Mouse (Mus musculus): Measurements from ENCODE around the gene Wdr5b. TPM values are rescaled to one million over a fixed set of nuclear protein-coding genes. Genes with fewer than 3 reads are reported as not detected.
"Not testable (repeated sequence)": the region's sequence is repeated elsewhere in the genome, so short reads cannot be mapped to it uniquely, and the experiment has no call there.

Wdr5b gene
- polyA plus RNA-seq, 1 experiment from 2014 or later = 9.9 TPM

DNA sequence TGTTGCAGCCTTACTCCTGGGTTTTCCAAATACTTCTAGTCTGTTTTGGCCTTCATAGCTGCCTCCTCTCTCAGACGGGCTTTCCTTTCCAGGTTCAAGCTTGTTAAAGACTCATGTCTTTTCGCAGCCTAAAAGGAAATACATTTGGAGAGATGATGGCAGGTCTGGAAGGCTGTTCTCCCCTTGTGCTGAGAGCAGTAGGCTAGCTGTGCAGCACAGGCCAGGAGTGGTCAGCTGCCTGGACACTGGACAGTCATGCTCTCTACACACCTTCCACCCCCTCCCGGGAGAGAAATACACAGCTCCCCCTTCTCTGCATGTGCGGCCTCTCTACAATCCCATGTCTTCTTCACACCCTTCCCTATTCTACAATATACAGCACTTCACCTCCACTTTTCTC lies 3.0 kb downstream of the Wdr5b start:
- Histone ChIP-seq H3K9ac (ENCODE audit: low read length) (no peak overlapping the region), H3K36me3 (ENCODE audit: control insufficient read depth, insufficient read depth, low read length) (peaks cover 32% of the 10 kb centered on the region), H3K4me1 (replicated peaks; ENCODE audit: control insufficient read depth, insufficient read depth, low read length) (peaks cover 8% of the 10 kb centered on the region), H3K4me2 (ENCODE audit: low read depth, low read length) (no peak overlapping the region), H3K9me3 (ENCODE audit: control insufficient read depth, low read length) (no peaks in the 10 kb centered on the region), H3K27ac (ENCODE audit: low read length) (no peak overlapping the region), H3K27me3 (ENCODE audit: control insufficient read depth, insufficient read depth, low read depth, low read length) (no peaks in the 10 kb centered on the region), H3K4me3 (ENCODE audit: low read length) (no peak overlapping the region)
- WGBS = 82% methylated on average over 4 of the region's 4 CpGs
- ATAC-seq (ENCODE audit: low read depth) = no peak

DNA sequence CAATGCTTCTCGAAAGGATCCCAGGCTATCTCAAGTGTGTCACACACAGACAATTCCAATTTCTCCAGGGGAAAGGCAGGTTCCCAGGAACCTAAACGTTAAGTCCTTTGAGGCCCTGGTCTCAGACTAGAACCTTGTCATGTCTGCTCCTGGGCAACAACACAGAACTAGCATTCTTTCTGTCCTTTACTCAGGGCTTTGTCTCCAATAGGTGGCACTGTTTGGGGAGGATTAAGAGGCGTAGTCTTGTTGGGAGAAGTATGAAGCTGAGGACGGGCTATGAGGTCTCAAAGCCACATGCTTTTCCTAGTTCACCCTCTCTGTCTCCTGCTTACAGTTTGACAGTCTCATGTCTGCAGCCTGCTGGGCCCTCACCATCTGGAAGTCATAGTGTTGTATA lies 6.5 kb downstream of the Wdr5b start:
- no peak overlapping the region for H3K27ac ChIP-seq (ENCODE audit: low read length)
- H3K4me2 ChIP-seq (ENCODE audit: low read depth, low read length) = no peak overlapping the region
- peaks cover 48% of the 10 kb centered on the region for H3K36me3 ChIP-seq (ENCODE audit: control insufficient read depth, insufficient read depth, low read length)
- H3K27me3 ChIP-seq (ENCODE audit: control insufficient read depth, insufficient read depth, low read depth, low read length) = no peaks in the 10 kb centered on the region
- 85% methylated on average over 4 of the region's 4 CpGs for WGBS
- no peak for ATAC-seq (ENCODE audit: low read depth)
- H3K9me3 ChIP-seq (ENCODE audit: control insufficient read depth, low read length) = no peaks in the 10 kb centered on the region
- H3K4me3 ChIP-seq (ENCODE audit: low read length) = no peak overlapping the region
- H3K4me1 ChIP-seq (replicated peaks; ENCODE audit: control insufficient read depth, insufficient read depth, low read length) = peaks cover 1% of the 10 kb centered on the region; the same call in 1 of the 2 replicates
- H3K9ac ChIP-seq (ENCODE audit: low read length) = no peak overlapping the region

DNA sequence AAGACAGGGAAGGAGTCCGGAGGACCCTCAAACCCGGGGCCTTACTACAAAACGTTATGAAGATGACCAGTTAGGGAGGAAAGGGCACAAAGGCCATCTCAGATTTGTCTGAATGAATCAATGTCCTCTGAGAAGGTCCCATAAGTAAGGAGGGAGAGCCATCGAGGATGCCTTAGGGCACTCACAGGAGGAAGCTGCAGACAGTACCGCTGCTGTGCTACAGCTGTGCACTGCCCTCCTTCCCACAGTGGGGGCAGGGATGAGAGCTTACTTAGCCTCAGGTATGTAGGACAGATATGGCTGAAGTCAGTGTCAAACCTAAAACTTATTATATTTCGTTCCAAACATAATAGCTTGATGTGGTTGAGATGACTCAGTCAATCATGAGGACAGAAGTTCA lies 10.5 kb downstream of the Wdr5b start:
- no peak overlapping the region for H3K9ac ChIP-seq (ENCODE audit: low read length)
- no peaks in the 10 kb centered on the region for H3K9me3 ChIP-seq (ENCODE audit: control insufficient read depth, low read length)
- peaks cover 37% of the 10 kb centered on the region for H3K36me3 ChIP-seq (ENCODE audit: control insufficient read depth, insufficient read depth, low read length)
- no peak overlapping the region for H3K4me3 ChIP-seq (ENCODE audit: low read length)
- no peak overlapping the region for H3K27ac ChIP-seq (ENCODE audit: low read length)
- H3K27me3 ChIP-seq (ENCODE audit: control insufficient read depth, insufficient read depth, low read depth, low read length) = no peaks in the 10 kb centered on the region
- no peak overlapping the region for H3K4me2 ChIP-seq (ENCODE audit: low read depth, low read length)
- H3K4me1 ChIP-seq (replicated peaks; ENCODE audit: control insufficient read depth, insufficient read depth, low read length) = no peaks in the 10 kb centered on the region
- ATAC-seq (ENCODE audit: low read depth) = no peak
- 85% methylated on average over 6 of the region's 6 CpGs for WGBS

DNA sequence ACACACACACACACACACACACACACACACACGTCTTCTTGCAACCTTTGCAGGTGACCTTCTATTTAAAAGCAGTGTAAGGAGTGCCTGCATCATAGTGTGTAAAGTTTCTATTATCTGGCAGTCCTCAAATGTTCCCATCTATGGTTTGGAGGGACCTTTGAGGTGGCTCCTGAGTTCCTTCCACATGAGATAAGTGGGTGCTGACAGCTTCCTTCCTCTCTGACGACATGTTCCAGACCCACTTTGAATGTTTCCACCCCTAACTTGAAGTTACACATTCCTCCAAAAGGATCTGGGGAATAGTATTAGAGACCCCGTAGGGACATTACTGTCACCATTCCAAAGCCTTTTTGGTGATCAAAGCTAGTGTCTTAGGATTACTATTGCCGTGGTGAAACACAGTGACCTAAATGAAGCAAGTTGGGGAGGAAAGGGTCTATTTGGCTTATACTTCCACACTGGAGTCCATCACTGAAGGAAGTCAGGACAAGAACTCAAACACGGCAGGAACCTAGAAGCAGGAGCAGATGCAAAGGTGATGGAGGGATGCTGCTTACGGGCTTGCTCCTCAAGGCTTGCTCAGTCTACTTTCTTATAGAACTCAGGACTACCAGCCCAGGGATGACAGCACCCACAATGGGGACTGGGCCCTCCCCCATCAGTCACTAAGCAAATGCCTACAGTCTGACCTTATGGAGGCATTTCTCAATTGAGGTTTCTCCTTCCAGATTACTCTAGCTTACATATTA lies 12.7 kb downstream of the Wdr5b start:
- no peak overlapping the region for H3K4me2 ChIP-seq (ENCODE audit: low read depth, low read length)
- 77% methylated on average over 6 of the region's 6 CpGs for WGBS
- no peaks in the 10 kb centered on the region for H3K27me3 ChIP-seq (ENCODE audit: control insufficient read depth, insufficient read depth, low read depth, low read length)
- H3K9me3 ChIP-seq (ENCODE audit: control insufficient read depth, low read length) = no peaks in the 10 kb centered on the region
- no peak overlapping the region for H3K27ac ChIP-seq (ENCODE audit: low read length)
- H3K4me1 ChIP-seq (replicated peaks; ENCODE audit: control insufficient read depth, insufficient read depth, low read length) = no peaks in the 10 kb centered on the region
- ATAC-seq (ENCODE audit: low read depth) = no peak
- no peak overlapping the region for H3K4me3 ChIP-seq (ENCODE audit: low read length)
- no peak overlapping the region for H3K9ac ChIP-seq (ENCODE audit: low read length)
- H3K36me3 ChIP-seq (ENCODE audit: control insufficient read depth, insufficient read depth, low read length) = peaks cover 20% of the 10 kb centered on the region

DNA sequence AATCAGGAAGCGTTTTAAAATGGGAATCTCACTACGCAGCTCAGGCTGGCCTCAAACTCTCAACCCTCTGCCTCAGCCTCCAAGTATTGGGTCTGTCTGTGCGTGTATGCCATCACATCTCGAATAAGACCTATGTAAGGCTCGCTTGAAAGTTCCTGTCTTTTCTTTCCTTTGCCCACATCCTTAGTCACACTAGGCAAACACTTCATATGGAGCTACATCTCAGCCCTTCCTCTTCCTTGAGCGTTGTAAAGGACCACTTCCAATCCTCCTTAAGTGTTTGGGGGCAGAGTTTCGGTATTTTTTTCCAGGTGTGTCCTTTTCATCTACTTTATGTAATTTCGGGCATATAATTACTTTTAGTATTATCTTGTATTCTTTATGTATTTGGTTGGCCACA lies 13.9 kb downstream of the Wdr5b start:
- H3K4me2 ChIP-seq (ENCODE audit: low read depth, low read length) = no peak overlapping the region
- H3K9ac ChIP-seq (ENCODE audit: low read length) = no peak overlapping the region
- 70% methylated on average over 8 of the region's 8 CpGs for WGBS
- no peaks in the 10 kb centered on the region for H3K27me3 ChIP-seq (ENCODE audit: control insufficient read depth, insufficient read depth, low read depth, low read length)
- ATAC-seq (ENCODE audit: low read depth) = no peak
- H3K4me3 ChIP-seq (ENCODE audit: low read length) = no peak overlapping the region
- peaks cover 11% of the 10 kb centered on the region; the same call in 1 of the 2 replicates for H3K36me3 ChIP-seq (ENCODE audit: control insufficient read depth, insufficient read depth, low read length)
- no peaks in the 10 kb centered on the region for H3K9me3 ChIP-seq (ENCODE audit: control insufficient read depth, low read length)
- H3K27ac ChIP-seq (ENCODE audit: low read length) = no peak overlapping the region
- H3K4me1 ChIP-seq (replicated peaks; ENCODE audit: control insufficient read depth, insufficient read depth, low read length) = no peaks in the 10 kb centered on the region

DNA sequence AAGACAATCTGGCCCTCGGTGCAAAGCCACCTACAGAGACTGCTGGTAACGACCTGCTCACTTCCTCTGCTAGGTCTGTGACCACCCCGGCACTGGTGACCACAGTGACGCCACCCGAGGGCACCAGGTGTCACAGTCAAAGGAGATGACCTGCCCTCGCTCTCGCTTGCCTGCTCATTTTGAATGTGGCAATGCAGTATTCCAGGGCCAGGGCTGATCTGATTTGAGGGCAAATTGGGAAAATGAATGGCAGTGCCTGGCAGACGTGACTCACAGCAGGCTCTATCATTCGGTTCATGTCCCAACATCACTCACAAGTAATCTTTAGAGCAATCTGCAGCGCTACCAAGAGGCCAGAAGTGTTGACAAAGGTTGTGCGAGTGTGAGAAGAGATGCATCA lies 15.4 kb downstream of the Wdr5b start:
- Histone ChIP-seq H3K4me2 (ENCODE audit: low read depth, low read length) (no peak overlapping the region), H3K9ac (ENCODE audit: low read length) (no peak overlapping the region), H3K27me3 (ENCODE audit: control insufficient read depth, insufficient read depth, low read depth, low read length) (no peaks in the 10 kb centered on the region), H3K4me3 (ENCODE audit: low read length) (no peak overlapping the region), H3K9me3 (ENCODE audit: control insufficient read depth, low read length) (no peaks in the 10 kb centered on the region), H3K27ac (ENCODE audit: low read length) (no peak overlapping the region), H3K4me1 (replicated peaks; ENCODE audit: control insufficient read depth, insufficient read depth, low read length) (no peaks in the 10 kb centered on the region), H3K36me3 (ENCODE audit: control insufficient read depth, insufficient read depth, low read length) (peaks cover 5% of the 10 kb centered on the region; the same call in 1 of the 2 replicates)
- ATAC-seq (ENCODE audit: low read depth) = no peak
- WGBS = 90% methylated on average over 11 of the region's 11 CpGs

DNA sequence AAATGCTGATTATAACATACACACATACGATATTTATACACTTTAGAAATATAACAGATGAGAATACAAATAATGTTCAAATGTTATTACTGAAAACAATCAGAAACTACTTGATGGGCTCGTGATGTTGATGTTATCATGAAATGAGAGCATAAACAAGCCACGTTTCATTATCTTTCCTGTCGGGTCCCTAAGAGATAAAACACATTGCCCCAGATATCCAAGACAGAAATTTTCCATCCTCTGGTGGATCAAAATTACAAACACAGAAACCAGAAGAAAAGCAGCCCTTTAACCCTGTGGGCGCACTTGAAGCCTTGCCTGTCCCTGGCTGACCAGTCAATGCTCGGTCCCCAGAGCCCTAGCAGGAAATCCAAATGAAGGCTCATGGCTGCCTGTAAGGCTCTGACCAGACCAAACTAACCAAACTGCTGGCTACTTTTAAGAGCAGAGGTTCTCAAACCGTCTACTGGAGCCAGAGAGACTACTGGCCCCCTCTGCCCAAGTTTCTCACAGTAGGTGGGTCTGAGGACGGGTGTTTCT lies 17.0 kb downstream of the Wdr5b start:
- ATAC-seq (ENCODE audit: low read depth) = no peak
- Histone ChIP-seq H3K4me3 (ENCODE audit: low read length) (no peak overlapping the region), H3K4me2 (ENCODE audit: low read depth, low read length) (no peak overlapping the region), H3K27me3 (ENCODE audit: control insufficient read depth, insufficient read depth, low read depth, low read length) (no peaks in the 10 kb centered on the region), H3K4me1 (replicated peaks; ENCODE audit: control insufficient read depth, insufficient read depth, low read length) (no peaks in the 10 kb centered on the region), H3K36me3 (ENCODE audit: control insufficient read depth, insufficient read depth, low read length) (no peaks in the 10 kb centered on the region), H3K9ac (ENCODE audit: low read length) (no peak overlapping the region), H3K9me3 (ENCODE audit: control insufficient read depth, low read length) (no peaks in the 10 kb centered on the region), H3K27ac (ENCODE audit: low read length) (no peak overlapping the region)
- 60% methylated on average over 8 of the region's 8 CpGs for WGBS

DNA sequence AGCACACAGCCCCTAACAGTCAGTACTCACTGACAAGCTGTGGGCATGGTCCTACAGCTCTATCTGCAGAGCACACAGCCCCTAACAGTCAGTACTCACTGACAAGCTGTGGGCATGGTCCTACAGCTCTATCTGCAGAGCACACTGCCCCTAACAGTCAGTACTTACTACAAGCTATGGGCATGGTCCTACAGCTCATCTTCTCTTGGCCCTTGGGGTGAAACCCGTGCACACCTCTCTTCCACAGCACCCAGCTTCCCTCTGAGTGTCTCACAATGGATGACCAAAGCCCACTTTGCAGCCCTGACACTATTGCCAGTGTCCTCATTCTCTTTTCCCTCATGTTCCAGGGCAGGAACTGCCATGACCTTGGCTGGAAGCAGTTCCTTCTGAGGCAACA lies 21.5 kb downstream of the Wdr5b start:
- H3K4me1 ChIP-seq (replicated peaks; ENCODE audit: control insufficient read depth, insufficient read depth, low read length); H3K27me3 ChIP-seq (ENCODE audit: control insufficient read depth, insufficient read depth, low read depth, low read length); H3K27ac ChIP-seq (ENCODE audit: low read length); H3K9me3 ChIP-seq (ENCODE audit: control insufficient read depth, low read length); H3K4me2 ChIP-seq (ENCODE audit: low read depth, low read length); H3K9ac ChIP-seq (ENCODE audit: low read length); ATAC-seq (ENCODE audit: low read depth); H3K4me3 ChIP-seq (ENCODE audit: low read length); H3K36me3 ChIP-seq (ENCODE audit: control insufficient read depth, insufficient read depth, low read length): not testable (repeated sequence)
- WGBS = 83% methylated on average over 1 of the region's 1 CpGs

DNA sequence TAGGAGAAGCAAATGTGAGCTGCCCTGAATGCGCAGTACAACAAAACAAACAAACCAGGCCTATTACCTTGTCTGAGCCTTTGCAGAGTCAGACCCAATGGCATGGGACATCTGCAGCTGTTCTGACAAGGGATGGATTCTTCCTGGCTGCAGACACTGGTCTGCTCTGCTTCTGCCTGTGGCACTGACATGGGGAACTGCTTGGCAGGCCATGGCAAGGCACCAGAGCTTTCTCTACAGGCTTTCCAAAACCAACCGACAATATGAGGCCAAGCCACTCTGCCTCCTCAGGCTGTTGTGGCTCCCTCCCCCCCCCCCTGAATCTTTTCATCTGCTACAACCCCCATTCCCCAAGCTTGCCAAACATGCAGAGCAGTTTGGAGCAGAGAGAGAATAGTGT lies 22.3 kb downstream of the Wdr5b start:
- Histone ChIP-seq H3K27ac (ENCODE audit: low read length) (no peak overlapping the region), H3K4me3 (ENCODE audit: low read length) (no peak overlapping the region), H3K27me3 (ENCODE audit: control insufficient read depth, insufficient read depth, low read depth, low read length) (no peaks in the 10 kb centered on the region), H3K9me3 (ENCODE audit: control insufficient read depth, low read length) (no peaks in the 10 kb centered on the region), H3K36me3 (ENCODE audit: control insufficient read depth, insufficient read depth, low read length) (no peaks in the 10 kb centered on the region), H3K9ac (ENCODE audit: low read length) (no peak overlapping the region; the same call in 1 of the 2 replicates), H3K4me2 (ENCODE audit: low read depth, low read length) (no peak overlapping the region), H3K4me1 (replicated peaks; ENCODE audit: control insufficient read depth, insufficient read depth, low read length) (peaks cover 2% of the 10 kb centered on the region; the same call in 1 of the 2 replicates)
- whole genome bisulfite sequencing = 69% methylated on average over 2 of the region's 2 CpGs
- no peak for ATAC-seq (ENCODE audit: low read depth)
